Mouse (Mus musculus) CH12.LX (cell line): ENCODE results near the gene Zfyve27. TPM values are rescaled to one million over a fixed set of nuclear protein-coding genes. Genes with fewer than 3 reads are reported as not detected.
A peak's percentile ranks its signal among the peaks of the same experiment; 100 is the strongest.

Experiments
- DNase-seq: peaks from one replicate; pipeline ENCODE4 v3.0.0-alpha.2; 2013; ENCODE audit errors: extremely low read depth
- H3K27ac ChIP-seq: 2 replicates; pipeline ENCODE4 v1.5.1; 2012; ENCODE audit warnings: low read depth, mild to moderate bottlenecking, control low read depth, moderate library complexity; ENCODE audit not compliant: insufficient read depth
- H3K27me3 ChIP-seq: replicated peaks from 2 replicates; pipeline ENCODE3; 2012; ENCODE audit warnings: inconsistent platforms
- H3K36me3 ChIP-seq, 2 experiments: replicated peaks in 1 of 2; 2 replicates each; pipeline versions ENCODE3 to v1.6.1; 2012; ENCODE audit warnings: inconsistent platforms in 1 of 2, low read length in 1 of 2, mild to moderate bottlenecking in 1 of 2, mixed read lengths in 1 of 2, moderate library complexity in 1 of 2; ENCODE audit not compliant: control insufficient read depth in 1 of 2, insufficient read depth in 1 of 2
- H3K4me1 ChIP-seq, 2 experiments: 2 replicates each; pipeline ENCODE4 v1.6.1; 2012; ENCODE audit warnings: inconsistent platforms in 1 of 2, moderate library complexity in 1 of 2; ENCODE audit not compliant: insufficient read depth in 2 of 2, control insufficient read depth in 1 of 2
- H3K4me2 ChIP-seq: 2 replicates; pipeline ENCODE4 v1.6.1; 2012; ENCODE audit warnings: low read depth, mild to moderate bottlenecking, control low read depth; ENCODE audit not compliant: poor library complexity, insufficient read depth, severe bottlenecking
- H3K4me3 ChIP-seq, 3 experiments: fragments of 150-350 bp in 1 of 3; sonication (generic) in 1 of 3; replicated peaks in 1 of 3; 2 replicates each; pipeline versions ENCODE3 to v1.5.1; 2011 to 2012; ENCODE audit warnings: low read depth in 2 of 3, low read length in 2 of 3, mild to moderate bottlenecking in 2 of 3, moderate library complexity in 2 of 3, control low read depth in 1 of 3, improper control_type of control experiment in 1 of 3, inconsistent platforms in 1 of 3, mixed read lengths in 1 of 3; ENCODE audit not compliant: poor library complexity in 1 of 3
- H3K79me2 ChIP-seq: replicated peaks from 2 replicates; pipeline ENCODE4 v1.6.1; 2012; ENCODE audit warnings: mild to moderate bottlenecking, moderate library complexity; ENCODE audit not compliant: control insufficient read depth, poor library complexity, insufficient read depth, severe bottlenecking; ENCODE audit errors: extremely low read depth
- H3K9ac ChIP-seq: 2 replicates; pipeline ENCODE4 v1.6.1; 2012; ENCODE audit warnings: low read depth, mild to moderate bottlenecking, control low read depth, moderate library complexity; ENCODE audit not compliant: insufficient read depth
- H3K9me3 ChIP-seq: replicated peaks from 2 replicates; pipeline ENCODE3; 2012; ENCODE audit warnings: low read length, inconsistent platforms, mixed read lengths
- BHLHE40 ChIP-seq: IDR thresholded peaks from 2 replicates; pipeline ENCODE4 v1.6.1; 2011; ENCODE audit warnings: mild to moderate bottlenecking, low read depth, low read length, improper control_type of control experiment
- CHD1 ChIP-seq: IDR thresholded peaks from 2 replicates; pipeline ENCODE4 v1.6.1; 2012; ENCODE audit warnings: low read depth, low read length, improper control_type of control experiment, inconsistent platforms
- CTCF ChIP-seq, 2 experiments: IDR thresholded peaks in 1 of 2; conservative IDR thresholded peaks in 1 of 2; 2 replicates each; pipeline ENCODE4 v1.5.1; 2011 to 2012; ENCODE audit warnings: low read depth in 2 of 2, low read length in 2 of 2, improper control_type of control experiment in 1 of 2, inconsistent platforms in 1 of 2, mild to moderate bottlenecking in 1 of 2, moderate library complexity in 1 of 2
- E2F4 ChIP-seq: IDR thresholded peaks from 2 replicates; pipeline ENCODE4 v1.6.1; 2011; ENCODE audit warnings: low read depth, low read length, improper control_type of control experiment; ENCODE audit not compliant: insufficient replicate concordance
- EP300 ChIP-seq: IDR thresholded peaks from 2 replicates; pipeline ENCODE4 v1.6.1; 2011; ENCODE audit warnings: low read length, improper control_type of control experiment
- GABPA ChIP-seq: IDR thresholded peaks from 2 replicates; pipeline ENCODE4 v1.6.1; 2012; ENCODE audit warnings: low read depth, low read length, improper control_type of control experiment, inconsistent platforms; ENCODE audit not compliant: insufficient replicate concordance
- JUND ChIP-seq: conservative IDR thresholded peaks from 2 replicates; pipeline ENCODE4 v1.6.1; 2011; ENCODE audit warnings: low read depth, low read length, improper control_type of control experiment
- MAFK ChIP-seq: IDR thresholded peaks from 2 replicates; pipeline ENCODE4 v1.6.1; 2011; ENCODE audit warnings: low read length, improper control_type of control experiment; ENCODE audit not compliant: insufficient replicate concordance
- MAZ ChIP-seq: IDR thresholded peaks from 2 replicates; pipeline ENCODE4 v1.6.1; 2012; ENCODE audit warnings: low read depth, mild to moderate bottlenecking, inconsistent platforms, low read length, improper control_type of control experiment, moderate library complexity
- MEF2A ChIP-seq: IDR thresholded peaks from 2 replicates; pipeline ENCODE4 v1.6.1; 2014; ENCODE audit warnings: low read depth, mild to moderate bottlenecking, inconsistent platforms, low read length, improper control_type of control experiment, borderline replicate concordance
- PAX5 ChIP-seq: IDR thresholded peaks from 2 replicates; pipeline ENCODE4 v1.6.1; 2012; ENCODE audit warnings: low read length, inconsistent platforms, mixed read lengths
- POLR2A ChIP-seq: IDR thresholded peaks from 2 replicates; pipeline ENCODE4 v1.6.1; 2011; ENCODE audit warnings: low read depth, mild to moderate bottlenecking, improper control_type of control experiment, low read length
- RAD21 ChIP-seq: IDR thresholded peaks from 2 replicates; pipeline ENCODE4 v1.6.1; 2011; ENCODE audit warnings: low read depth, mild to moderate bottlenecking, low read length, improper control_type of control experiment, moderate library complexity
- RCOR1 ChIP-seq: conservative IDR thresholded peaks from 2 replicates; pipeline ENCODE4 v1.6.1; 2012; ENCODE audit warnings: low read depth, mild to moderate bottlenecking, inconsistent platforms, low read length, improper control_type of control experiment
- SMC3 ChIP-seq: IDR thresholded peaks from 2 replicates; pipeline ENCODE4 v1.6.1; 2011; ENCODE audit warnings: low read depth, low read length, improper control_type of control experiment
- ZKSCAN1 ChIP-seq: IDR thresholded peaks from 2 replicates; pipeline ENCODE4 v1.6.1; 2012; ENCODE audit warnings: low read depth, inconsistent platforms, low read length, improper control_type of control experiment, borderline replicate concordance
- ZMIZ1 ChIP-seq: IDR thresholded peaks from 2 replicates; pipeline ENCODE4 v1.6.1; 2012; ENCODE audit warnings: low read depth, mild to moderate bottlenecking, inconsistent platforms, low read length, improper control_type of control experiment
- ZNF384 ChIP-seq: IDR thresholded peaks from 2 replicates; pipeline ENCODE4 v1.6.1; 2012; ENCODE audit warnings: low read depth, low read length, improper control_type of control experiment, inconsistent platforms
- dilution Hi-C: fragments of 300-500 bp; cut with MboI; formaldehyde crosslinking; loops from 2 replicates; pipeline ENCODE4 v1.14.3; 2020; ENCODE audit warnings: low sequenced_read_pairs; ENCODE audit not compliant: extremely low pct_unique_long_range_greater_than_20kb, extremely low pct_ligation_motif_present
- in situ Hi-C: fragments of 300-500 bp; cut with MboI; formaldehyde crosslinking; loops from 3 replicates; pipeline ENCODE4 v1.14.3; 2019; ENCODE audit warnings: low sequenced_read_pairs, low pct_ligation_motif_present, low pct_unique_long_range_greater_than_20kb, mixed read lengths
- polyA plus RNA-seq: library from polyadenylated mRNA; unstranded; fragments of >175 nt; gene quantifications from 2 replicates; pipeline ENCODE4 v1.2.1, GENCODE M21; 2012; ENCODE audit warnings: low read depth; ENCODE audit not compliant: insufficient read length
- total RNA-seq, 2 experiments: library from RNA; depleted of rRNA; stranded (reverse); fragments of 300-350 nt in 1 of 2; fragments of >200 nt in 1 of 2; gene quantifications; 2 replicates each; pipeline ENCODE4 v1.2.3; 2012 to 2014

The Zfyve27 gene
- total and polyA plus RNA-seq, 3 experiments: 11.4 to 19.2 (median 16.2) TPM

- Histone ChIP-seq H3K27me3 (peaks cover 15% of the 10 kb centered on the region), H3K4me3 (no peak overlapping the region)
- DNase-seq: no peak
- TF ChIP-seq SMC3: peak; percentile 16; the same call in 1 of the 2 replicates
- no peak for TF ChIP-seq RCOR1
- TF ChIP-seq BHLHE40: no peak
- no peak for TF ChIP-seq MAFK
- peak in 1 of 2 experiments; percentile 24; a peak in 2 of 4 replicates for TF ChIP-seq CTCF (conservative IDR thresholded peaks at IDR 0.05 in 1 of 2, IDR thresholded peaks at IDR 0.05 in 1 of 2; ENCODE audit: low read depth in 2 of 2, low read length in 2 of 2)
- no peak for TF ChIP-seq E2F4
- TF ChIP-seq MEF2A: no peak
- TF ChIP-seq RAD21: no peak
- TF ChIP-seq, all 38 proteins: peak for 2
- dilution Hi-C loops: no loop called here
- no peaks in the 10 kb centered on the region for H3K4me1 ChIP-seq
- H3K4me2 ChIP-seq: no peak overlapping the region
- no peak overlapping the region for H3K9ac ChIP-seq
- H3K36me3 ChIP-seq: peaks cover 5 to 21% of the 10 kb centered on the region in 2 experiments
- in situ Hi-C loops: no loop called here
- peaks cover 4% of the 10 kb centered on the region for H3K9me3 ChIP-seq
- no peak overlapping the region for H3K27ac ChIP-seq
- H3K79me2 ChIP-seq: no peaks in the 10 kb centered on the region
These were observed 33.3 kb downstream of the Zfyve27 start for GRCm38 (mm10) chr19:42197066-42197465.

DNA sequence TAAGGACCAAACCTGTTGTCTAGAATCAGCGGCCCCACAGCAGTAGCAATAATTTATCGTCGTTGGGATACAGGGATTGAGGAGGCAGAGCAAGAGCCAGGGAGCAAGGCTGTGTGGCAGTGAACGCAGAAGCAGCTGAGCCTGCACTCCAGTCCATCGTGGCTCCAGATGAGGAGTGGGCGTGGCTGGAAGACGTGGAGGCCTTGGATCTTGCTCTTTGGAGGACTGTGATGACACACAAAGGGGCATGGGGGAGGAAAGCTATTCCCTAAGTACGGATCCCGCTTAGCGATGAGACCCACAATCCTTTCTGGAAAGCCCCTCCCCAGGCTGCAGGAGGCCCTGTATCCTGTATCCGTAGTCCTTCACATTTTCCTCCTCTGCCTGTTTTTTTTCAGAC lies 34.3 kb downstream of the Zfyve27 start:
- no peak for DNase-seq
- H3K9ac ChIP-seq: no peak overlapping the region
- peaks cover 0 to 13% of the 10 kb centered on the region in 2 experiments for H3K36me3 ChIP-seq
- peaks cover 4% of the 10 kb centered on the region for H3K9me3 ChIP-seq
- H3K4me3 ChIP-seq: no peak overlapping the region
- no peak overlapping the region for H3K4me2 ChIP-seq
- in situ Hi-C loops (no loop called here), dilution Hi-C loops (no loop called here)
- H3K4me1 ChIP-seq: no peaks in the 10 kb centered on the region
- H3K79me2 ChIP-seq: no peaks in the 10 kb centered on the region
- no peak for TF ChIP-seq EP300
- TF ChIP-seq MAZ: no peak
- no peak for TF ChIP-seq CHD1
- TF ChIP-seq POLR2A: no peak
- no peak overlapping the region for H3K27ac ChIP-seq
- H3K27me3 ChIP-seq: peaks cover 19% of the 10 kb centered on the region

DNA sequence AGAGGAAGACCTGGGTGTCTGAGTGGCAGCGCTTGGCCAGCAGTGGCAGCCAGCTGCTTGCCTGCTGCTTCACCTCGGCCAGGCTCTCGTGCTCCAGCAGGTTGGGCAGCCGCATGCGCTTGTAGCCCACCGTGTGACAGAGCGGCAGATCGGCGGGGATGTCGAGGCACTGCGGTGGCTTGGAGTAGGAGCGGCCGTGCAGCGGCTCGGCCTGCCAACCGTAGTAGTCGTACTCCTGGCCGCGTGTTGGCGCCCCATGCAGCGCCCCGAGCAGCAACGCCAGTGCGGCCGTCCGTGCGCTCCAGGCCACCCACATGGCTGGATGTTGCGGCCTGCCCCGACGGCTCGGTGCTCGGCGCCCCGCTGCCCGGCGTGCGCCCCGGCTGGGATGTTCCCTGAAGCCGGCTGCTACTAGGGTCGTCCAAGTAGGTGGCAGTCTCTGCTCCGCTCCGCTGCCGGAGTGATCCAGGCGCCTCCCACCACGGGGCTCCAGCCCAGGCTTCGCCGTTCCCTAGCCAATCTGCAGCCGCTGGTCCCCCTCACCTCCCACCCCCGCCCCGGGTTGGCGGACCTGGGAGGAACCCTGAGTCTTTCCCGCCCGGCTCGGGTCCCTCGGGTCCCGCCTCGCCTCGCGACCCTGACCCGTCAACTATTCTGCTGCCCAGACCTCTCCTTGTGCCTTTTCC lies 38.1 kb downstream of the Zfyve27 start, which contains the start of gene Sfrp5:
Gene Sfrp5 (minus strand): TSS at position 557 of the 686 bp plus-strand sequence.
- no peak for DNase-seq
- TF ChIP-seq RCOR1 (no peak), ZMIZ1 (no peak), PAX5 (no peak), GABPA (no peak), ZNF384 (no peak), ZKSCAN1 (no peak), JUND (no peak)
- TF ChIP-seq, all 38 proteins: peak for 0
- in situ Hi-C loops (no loop called here), dilution Hi-C loops (no loop called here)
- Histone ChIP-seq H3K9ac (no peak within 1 kb of the TSS), H3K79me2 (no peaks in the 10 kb centered on the region), H3K4me2 (no peak within 1 kb of the TSS), H3K27me3 (peaks cover 37% of the 10 kb centered on the region), H3K36me3 (no peaks in the 10 kb centered on the region), H3K4me1 (no peaks in the 10 kb centered on the region), H3K9me3 (peaks cover 4% of the 10 kb centered on the region), H3K27ac (no peak within 1 kb of the TSS), H3K4me3 (no peak within 1 kb of the TSS)
